Mouse (Mus musculus) heart, postnatal 0 days (tissue): Measurements from ENCODE around the gene Idua.

Experiments used
- CTCF ChIP-seq: IDR thresholded peaks from 2 replicates; pipeline ENCODE4 v1.5.1; 2016; ENCODE audit warnings: antibody characterized with exemption, control low read depth, low read depth
- EP300 ChIP-seq: IDR thresholded peaks from 2 replicates; pipeline ENCODE4 v1.6.1; 2016; ENCODE audit warnings: antibody characterized with exemption, low read depth

- TF ChIP-seq CTCF (no peak), EP300 (no peak)
These were observed 63.9 kb downstream of the Idua start for GRCm38 (mm10) chr5:108724006-108724405.
